Mouse (Mus musculus) kidney, embryonic 14.5 days (tissue): ENCODE measurements around the gene Hoxb9. TPM values are rescaled to one million over a fixed set of nuclear protein-coding genes. Genes with fewer than 3 reads are reported as not detected.

Source experiments
- ATAC-seq: fragments of 200-750 bp; cut with Nextera tagmentation; 2 replicates; pipeline ENCODE4 v1.8.0; 2017; ENCODE audit warnings: moderate number of reproducible peaks, mild to moderate bottlenecking, moderate TSS enrichment, moderate library complexity; ENCODE audit not compliant: low FRiP score, low TSS enrichment
- H3K27ac ChIP-seq: fragments of 300-500 bp; sonication (generic); 2 replicates; pipeline ENCODE4 v1.5.1; 2014; ENCODE audit warnings: low read depth, mild to moderate bottlenecking, low read length, moderate library complexity, mixed read lengths
- H3K27me3 ChIP-seq: fragments of 300-500 bp; sonication (generic); 2 replicates; pipeline ENCODE4 v1.6.1; 2014; ENCODE audit warnings: mild to moderate bottlenecking, low read length; ENCODE audit not compliant: control insufficient read depth, insufficient read depth
- H3K36me3 ChIP-seq: fragments of 300-500 bp; sonication (generic); 2 replicates; pipeline ENCODE4 v1.6.1; 2014; ENCODE audit warnings: low read length, mixed read lengths; ENCODE audit not compliant: control insufficient read depth, insufficient read depth
- H3K4me1 ChIP-seq: fragments of 300-500 bp; sonication (generic); 2 replicates; pipeline ENCODE4 v1.6.1; 2014; ENCODE audit warnings: low read length, mixed read lengths; ENCODE audit not compliant: control insufficient read depth, insufficient read depth
- H3K4me2 ChIP-seq: fragments of 300-500 bp; sonication (generic); replicated peaks from 2 replicates; pipeline ENCODE4 v1.6.1; 2014; ENCODE audit warnings: low read depth, mild to moderate bottlenecking, low read length
- H3K4me3 ChIP-seq: fragments of 300-500 bp; sonication (generic); 2 replicates; pipeline ENCODE4 v1.5.1; 2014; ENCODE audit warnings: mild to moderate bottlenecking, low read length
- H3K9ac ChIP-seq: fragments of 300-500 bp; sonication (generic); 2 replicates; pipeline ENCODE4 v1.6.1; 2014; ENCODE audit warnings: low read depth, mild to moderate bottlenecking, low read length, moderate library complexity
- H3K9me3 ChIP-seq: fragments of 300-500 bp; sonication (generic); 2 replicates; pipeline ENCODE4 v1.6.1; 2016; ENCODE audit warnings: low read length; ENCODE audit not compliant: control insufficient read depth
- WGBS: fragments of 180-500 bp; shearing (Covaris S2); extraction: QIAGEN DNeasy Blood & Tissue Kit; methylation state at CpG from one replicate; pipeline ENCODE4 v1.1.7; 2014; 5-methylcytosine and 5-hydroxymethylcytosine counted together
- polyA plus RNA-seq: library from polyadenylated mRNA; unstranded; fragments of >200 nt; fragmentation: Nextera tagmentation; extraction: Ambion mirVana; gene quantifications from 2 replicates; pipeline ENCODE4 v1.2.1, GENCODE M21; 2014

Gene Hoxb9
- polyA plus RNA-seq, 1 experiment from 2014 or later, result 30.0 TPM

GRCm38 (mm10) chr11:96286739-96287385 is 15.6 kb downstream of the Hoxb9 start:
- ATAC-seq, result 0 out of 2 replicates have a peak, but pooled peaks have one; percentile 7
- H3K27me3 ChIP-seq, result no peaks in the 10 kb centered on the region

GRCm38 (mm10) chr11:96287411-96287810 is 16.2 kb downstream of the Hoxb9 start:
- peaks cover 36% of the 10 kb centered on the region for H3K4me1 ChIP-seq
- WGBS, result 0% methylated on average over 9 of the region's 9 CpGs
- H3K4me3 ChIP-seq, result peak overlapping the region; percentile 53
- H3K9me3 ChIP-seq, result no peaks in the 10 kb centered on the region
- peak overlapping the region; percentile 95 for H3K4me2 ChIP-seq
- H3K36me3 ChIP-seq, result no peaks in the 10 kb centered on the region
- H3K27me3 ChIP-seq, result no peaks in the 10 kb centered on the region
- H3K27ac ChIP-seq, result peak overlapping the region; percentile 100
- peak overlapping the region; percentile 99 for H3K9ac ChIP-seq
- no peak for ATAC-seq

More at GRCm38 (mm10) chr11:96286739-96287385, 15.6 kb downstream of the Hoxb9 start:
- H3K27ac ChIP-seq, result peak overlapping the region; percentile 100
- H3K9me3 ChIP-seq, result no peaks in the 10 kb centered on the region
- peak overlapping the region; percentile 99 for H3K9ac ChIP-seq
- under 1% methylated on average over 55 of the region's 55 CpGs for WGBS
- H3K36me3 ChIP-seq, result no peaks in the 10 kb centered on the region
- H3K4me2 ChIP-seq, result peak overlapping the region; percentile 95
- H3K4me3 ChIP-seq, result peak overlapping the region; percentile 53
- H3K4me1 ChIP-seq, result peaks cover 34% of the 10 kb centered on the region

- Histone ChIP-seq H3K4me2 (peak overlapping the region; percentile 95), H3K36me3 (no peaks in the 10 kb centered on the region), H3K27ac (peak overlapping the region; percentile 100), H3K4me1 (peaks cover 36% of the 10 kb centered on the region), H3K9ac (peak overlapping the region; percentile 99), H3K27me3 (no peaks in the 10 kb centered on the region), H3K9me3 (no peaks in the 10 kb centered on the region), H3K4me3 (peak overlapping the region; percentile 53)
- WGBS, result 12% methylated on average over 1 of the region's 1 CpGs
- no peak for ATAC-seq
Measured at GRCm38 (mm10) chr11:96288455-96289221, 17.4 kb downstream of the Hoxb9 start.

GRCm38 (mm10) chr11:96289293-96289692 is 18.0 kb downstream of the Hoxb9 start:
- no peaks in the 10 kb centered on the region for H3K9me3 ChIP-seq
- no peaks in the 10 kb centered on the region for H3K27me3 ChIP-seq
- WGBS, result 17% methylated on average over 21 of the region's 21 CpGs
- H3K4me2 ChIP-seq, result peak overlapping the region; percentile 95
- no peak for ATAC-seq
- H3K9ac ChIP-seq, result peak overlapping the region; percentile 99
- peak overlapping the region; percentile 53 for H3K4me3 ChIP-seq
- no peaks in the 10 kb centered on the region for H3K36me3 ChIP-seq
- peaks cover 36% of the 10 kb centered on the region for H3K4me1 ChIP-seq
- peak overlapping the region; percentile 100 for H3K27ac ChIP-seq

- H3K27me3 ChIP-seq, result no peaks in the 10 kb centered on the region
- H3K27ac ChIP-seq, result peak overlapping the region; percentile 100
- no peaks in the 10 kb centered on the region for H3K9me3 ChIP-seq
- WGBS, result 27% methylated on average over 6 of the region's 6 CpGs
- H3K4me2 ChIP-seq, result peak overlapping the region; percentile 95
- peak overlapping the region; percentile 99 for H3K9ac ChIP-seq
- peak overlapping the region; percentile 53 for H3K4me3 ChIP-seq
- H3K36me3 ChIP-seq, result no peaks in the 10 kb centered on the region
- ATAC-seq, result no peak
- H3K4me1 ChIP-seq, result peaks cover 36% of the 10 kb centered on the region
Measured at GRCm38 (mm10) chr11:96289837-96290236, 18.6 kb downstream of the Hoxb9 start.

- peak overlapping the region; percentile 100 for H3K27ac ChIP-seq
Measured at GRCm38 (mm10) chr11:96290705-96291355, 19.6 kb downstream of the Hoxb9 start.

GRCm38 (mm10) chr11:96291681-96292564 is 20.7 kb downstream of the Hoxb9 start, which contains the start of gene Hoxb6:
TSS of gene Hoxb6 (plus strand) at chr11:96292476.
- peak within 1 kb of the TSS; percentile 99 for H3K9ac ChIP-seq
- H3K4me3 ChIP-seq, result peak within 1 kb of the TSS; percentile 53
- H3K4me2 ChIP-seq, result peak within 1 kb of the TSS; percentile 95
- no peaks in the 10 kb centered on the region for H3K27me3 ChIP-seq
- peak; percentile 43 for ATAC-seq
- H3K9me3 ChIP-seq, result no peaks in the 10 kb centered on the region
- WGBS, result 1% methylated on average over 22 of the region's 22 CpGs
- H3K36me3 ChIP-seq, result no peaks in the 10 kb centered on the region
- H3K27ac ChIP-seq, result peak within 1 kb of the TSS; percentile 100
- peaks cover 42% of the 10 kb centered on the region for H3K4me1 ChIP-seq

More at GRCm38 (mm10) chr11:96290705-96291355, 19.6 kb downstream of the Hoxb9 start:
- no peaks in the 10 kb centered on the region for H3K9me3 ChIP-seq
- H3K27me3 ChIP-seq, result no peaks in the 10 kb centered on the region
- peak overlapping the region; percentile 95 for H3K4me2 ChIP-seq
- WGBS, result 18% methylated on average over 17 of the region's 17 CpGs
- peak overlapping the region; percentile 99 for H3K9ac ChIP-seq
- peak overlapping the region; percentile 53 for H3K4me3 ChIP-seq
- ATAC-seq, result no peak
- H3K36me3 ChIP-seq, result no peaks in the 10 kb centered on the region
- H3K4me1 ChIP-seq, result peaks cover 40% of the 10 kb centered on the region

GRCm38 (mm10) chr11:96292565-96293301 is 21.5 kb downstream of the Hoxb9 start:
- no peaks in the 10 kb centered on the region for H3K36me3 ChIP-seq
- peak overlapping the region; percentile 95 for H3K4me2 ChIP-seq
- no peak for ATAC-seq
- H3K27me3 ChIP-seq, result no peaks in the 10 kb centered on the region
- no peaks in the 10 kb centered on the region for H3K9me3 ChIP-seq
- H3K27ac ChIP-seq, result peak overlapping the region; percentile 100
- H3K4me1 ChIP-seq, result peaks cover 45% of the 10 kb centered on the region
- H3K4me3 ChIP-seq, result peak overlapping the region; percentile 53
- peak overlapping the region; percentile 99 for H3K9ac ChIP-seq
- 2% methylated on average over 12 of the region's 12 CpGs for WGBS
